Mouse (Mus musculus): ENCODE results near the gene Spc25.

DNA sequence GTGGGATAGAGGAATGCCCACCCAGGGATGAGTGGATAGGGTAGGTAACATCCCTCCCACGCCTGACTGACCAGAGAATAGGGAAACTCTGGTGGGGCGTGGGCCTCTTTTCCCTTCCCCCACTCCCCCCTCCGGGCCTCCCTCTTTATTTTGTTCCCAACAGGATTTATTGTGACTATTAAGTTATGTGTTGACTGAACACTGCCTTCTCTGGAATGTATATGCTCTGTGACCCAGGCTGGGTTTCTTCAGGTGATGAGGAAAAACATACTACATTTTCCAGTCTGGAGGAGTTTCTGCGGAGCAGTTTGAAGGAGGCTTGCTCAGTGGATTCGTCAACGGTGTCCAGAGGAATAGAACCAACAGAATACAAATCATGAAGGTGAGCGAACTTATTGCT, 4.8 kb upstream of the Spc25 start, which contains the start of gene G6pc2:
- TF ChIP-seq EP300 (IDR thresholded peaks at IDR 0.05; ENCODE audit: insufficient read depth, low read depth, low read length) (no peak), CTCF (IDR thresholded peaks at IDR 0.05) (no peak), POLR2A (IDR thresholded peaks at IDR 0.05; ENCODE audit: insufficient read depth, low read depth, low read length) (no peak)
